Mouse (Mus musculus) bone marrow macrophage, adult 2 months (primary cell): ENCODE measurements around the gene Tbcd.

Experiments used
- CTCF ChIP-seq: IDR thresholded peaks from 2 replicates; pipeline ENCODE4 v1.5.1; 2012; ENCODE audit warnings: low read depth, mild to moderate bottlenecking, low read length, moderate library complexity
- POLR2A ChIP-seq: IDR thresholded peaks from 2 replicates; pipeline ENCODE4 v1.6.1; 2012; ENCODE audit warnings: mild to moderate bottlenecking, low read depth, low read length, borderline replicate concordance

- no peak for TF ChIP-seq CTCF
- no peak for TF ChIP-seq POLR2A
Observed at GRCm38 (mm10) chr11:121547234-121547633, 95.5 kb downstream of the Tbcd start.
